Mouse (Mus musculus) bone marrow, adult 2 months (tissue): ENCODE results near the gene Hmgcll1.

ENCODE experiments used
- CTCF ChIP-seq: fragments of 200-500 bp; IDR thresholded peaks from 2 replicates; pipeline ENCODE4 v1.5.1; 2011; ENCODE audit warnings: low read length, control low read depth; ENCODE audit not compliant: control insufficient read depth, insufficient read depth
- POLR2A ChIP-seq: fragments of 200-500 bp; IDR thresholded peaks from 2 replicates; pipeline ENCODE4 v1.6.1; 2011; ENCODE audit warnings: low read depth, mild to moderate bottlenecking, control low read depth, low read length, borderline replicate concordance; ENCODE audit not compliant: control insufficient read depth

DNA sequence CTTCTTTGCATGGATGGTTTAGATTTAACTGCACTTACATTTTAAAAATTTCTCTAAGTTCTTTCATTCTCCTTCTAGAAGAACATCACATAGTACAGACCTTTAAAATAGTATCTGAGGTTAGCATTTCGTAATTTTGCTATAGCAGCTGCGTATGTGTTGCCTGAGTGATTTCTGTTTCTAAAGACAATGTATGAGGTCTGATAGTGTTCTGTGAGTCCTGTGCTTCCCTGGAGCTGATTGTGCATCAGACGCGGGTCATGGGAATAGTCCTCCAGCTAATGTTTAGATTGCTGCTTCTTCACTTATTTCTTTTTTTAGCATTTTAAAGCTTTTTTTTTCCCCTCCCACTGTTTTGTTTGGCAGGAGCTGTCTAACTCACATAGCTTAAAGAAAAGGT is 46.8 kb downstream of the Hmgcll1 start:
- TF ChIP-seq CTCF (no peak), POLR2A (no peak)
